Mouse (Mus musculus) midbrain, embryonic 10.5 days (tissue): ENCODE results near the gene Col4a1. TPM values are rescaled to one million over a fixed set of nuclear protein-coding genes. Genes with fewer than 3 reads are reported as not detected.

ENCODE experiments used
- DNase-seq: peaks from one replicate; pipeline ENCODE4 v3.0.0-alpha.2; 2017; ENCODE audit warnings: low spot score
- H3K27ac ChIP-seq: fragments of 300-500 bp; sonication (generic); replicated peaks from 2 replicates; pipeline ENCODE4 v1.5.1; 2016; ENCODE audit warnings: mild to moderate bottlenecking
- H3K27me3 ChIP-seq: fragments of 300-500 bp; sonication (generic); 2 replicates; pipeline ENCODE4 v1.6.1; 2016; ENCODE audit warnings: low read depth, mild to moderate bottlenecking; ENCODE audit not compliant: poor library complexity, severe bottlenecking
- H3K36me3 ChIP-seq: fragments of 300-500 bp; sonication (generic); 2 replicates; pipeline ENCODE4 v1.6.1; 2016; ENCODE audit warnings: mild to moderate bottlenecking, moderate library complexity
- H3K4me1 ChIP-seq: fragments of 300-500 bp; sonication (generic); 2 replicates; pipeline ENCODE4 v1.6.1; 2016
- H3K4me3 ChIP-seq: fragments of 300-500 bp; sonication (generic); 2 replicates; pipeline ENCODE4 v1.5.1; 2016; ENCODE audit warnings: mild to moderate bottlenecking, moderate library complexity
- H3K9me3 ChIP-seq: fragments of 300-500 bp; sonication (generic); replicated peaks from 2 replicates; pipeline ENCODE4 v1.6.1; 2016; ENCODE audit warnings: mild to moderate bottlenecking
- WGBS: fragments of 180-500 bp; shearing (Covaris S2); methylation state at CpG from one replicate; pipeline ENCODE4 v1.1.7; 2016; 5-methylcytosine and 5-hydroxymethylcytosine counted together
- polyA plus RNA-seq: library from polyadenylated mRNA; unstranded; fragments of >200 nt; fragmentation: Nextera tagmentation; extraction: Ambion mirVana; gene quantifications from 2 replicates; pipeline ENCODE4 v1.2.1, GENCODE M21; 2016

Gene Col4a1
- polyA plus RNA-seq, 1 experiment from 2014 or later = 113 TPM

- 79% methylated on average over 2 of the region's 2 CpGs for WGBS
- Histone ChIP-seq H3K27ac (no peak overlapping the region), H3K9me3 (no peaks in the 10 kb centered on the region), H3K27me3 (0 out of 2 replicates have a peak, but pooled peaks cover 5% of the 10 kb centered on the region), H3K36me3 (no peaks in the 10 kb centered on the region), H3K4me3 (no peak overlapping the region), H3K4me1 (no peaks in the 10 kb centered on the region)
- no peak for DNase-seq
Measured at GRCm38 (mm10) chr8:11169383-11169782, 143.2 kb downstream of the Col4a1 start.

- no peak overlapping the region for H3K4me3 ChIP-seq
- DNase-seq = no peak
- WGBS = 84% methylated on average over 3 of the region's 3 CpGs
Measured at GRCm38 (mm10) chr8:11168780-11169179, 143.8 kb downstream of the Col4a1 start.

GRCm38 (mm10) chr8:11167955-11168354 lies 144.7 kb downstream of the Col4a1 start:
- H3K27ac ChIP-seq = no peak overlapping the region
- H3K9me3 ChIP-seq = no peaks in the 10 kb centered on the region
- WGBS = 91% methylated on average over 9 of the region's 9 CpGs
- H3K36me3 ChIP-seq = no peaks in the 10 kb centered on the region
- H3K27me3 ChIP-seq = 0 out of 2 replicates have a peak, but pooled peaks cover under 1% of the 10 kb centered on the region
- DNase-seq = no peak
- no peak overlapping the region for H3K4me3 ChIP-seq
- H3K4me1 ChIP-seq = no peaks in the 10 kb centered on the region

More at GRCm38 (mm10) chr8:11168780-11169179, 143.8 kb downstream of the Col4a1 start:
- no peaks in the 10 kb centered on the region for H3K36me3 ChIP-seq
- 0 out of 2 replicates have a peak, but pooled peaks cover 5% of the 10 kb centered on the region for H3K27me3 ChIP-seq
- no peaks in the 10 kb centered on the region for H3K9me3 ChIP-seq
- no peak overlapping the region for H3K27ac ChIP-seq
- no peaks in the 10 kb centered on the region for H3K4me1 ChIP-seq

GRCm38 (mm10) chr8:11165592-11165991 lies 147.0 kb downstream of the Col4a1 start:
- WGBS = 62% methylated on average over 4 of the region's 4 CpGs
- H3K27me3 ChIP-seq = no peaks in the 10 kb centered on the region
- no peak overlapping the region for H3K4me3 ChIP-seq
- H3K4me1 ChIP-seq = no peaks in the 10 kb centered on the region
- H3K9me3 ChIP-seq = no peaks in the 10 kb centered on the region
- no peak for DNase-seq
- H3K36me3 ChIP-seq = no peaks in the 10 kb centered on the region
- H3K27ac ChIP-seq = no peak overlapping the region

GRCm38 (mm10) chr8:11156319-11156692 lies 156.3 kb downstream of the Col4a1 start:
- H3K9me3 ChIP-seq = no peaks in the 10 kb centered on the region
- no peak overlapping the region for H3K27ac ChIP-seq
- WGBS = 92% methylated on average over 2 of the region's 2 CpGs
- H3K36me3 ChIP-seq = no peaks in the 10 kb centered on the region
- no peaks in the 10 kb centered on the region for H3K4me1 ChIP-seq
- H3K4me3 ChIP-seq = no peak overlapping the region
- DNase-seq = no peak
- H3K27me3 ChIP-seq = no peaks in the 10 kb centered on the region

- 88% methylated on average over 9 of the region's 9 CpGs for WGBS
- Histone ChIP-seq H3K4me3 (no peak overlapping the region), H3K9me3 (no peaks in the 10 kb centered on the region), H3K27me3 (no peaks in the 10 kb centered on the region), H3K4me1 (no peaks in the 10 kb centered on the region), H3K36me3 (no peaks in the 10 kb centered on the region), H3K27ac (no peak overlapping the region)
- no peak for DNase-seq
Measured at GRCm38 (mm10) chr8:11155579-11156318, 156.9 kb downstream of the Col4a1 start.

GRCm38 (mm10) chr8:11150268-11150667 lies 162.4 kb downstream of the Col4a1 start:
- no peak overlapping the region for H3K27ac ChIP-seq
- 86% methylated on average over 3 of the region's 3 CpGs for WGBS
- H3K4me3 ChIP-seq = no peak overlapping the region
- H3K9me3 ChIP-seq = no peaks in the 10 kb centered on the region
- no peaks in the 10 kb centered on the region for H3K27me3 ChIP-seq
- no peaks in the 10 kb centered on the region; the same call in 1 of the 2 replicates for H3K4me1 ChIP-seq
- H3K36me3 ChIP-seq = no peaks in the 10 kb centered on the region
- no peak for DNase-seq

- Histone ChIP-seq H3K9me3 (no peaks in the 10 kb centered on the region), H3K36me3 (no peaks in the 10 kb centered on the region), H3K27ac (no peak overlapping the region), H3K4me1 (no peaks in the 10 kb centered on the region; the same call in 1 of the 2 replicates), H3K27me3 (no peaks in the 10 kb centered on the region), H3K4me3 (no peak overlapping the region)
- 91% methylated on average over 9 of the region's 9 CpGs for WGBS
- no peak for DNase-seq
Measured at GRCm38 (mm10) chr8:11149201-11149810, 163.3 kb downstream of the Col4a1 start.

- Histone ChIP-seq H3K27ac (no peak overlapping the region), H3K4me3 (no peak overlapping the region), H3K27me3 (no peaks in the 10 kb centered on the region), H3K9me3 (no peaks in the 10 kb centered on the region), H3K36me3 (no peaks in the 10 kb centered on the region), H3K4me1 (no peaks in the 10 kb centered on the region; the same call in 1 of the 2 replicates)
- WGBS = 92% methylated on average over 8 of the region's 8 CpGs
- DNase-seq = no peak
Measured at GRCm38 (mm10) chr8:11148797-11149196, 163.8 kb downstream of the Col4a1 start.

Other genes with a start within 250 kb of the Col4a1 start
- 43.7 and 53.1 TPM in 2 replicates for gene Col4a2, start within 50 bp of the Col4a1 start, polyA plus RNA-seq
- 0.60 and 1.3 TPM in 2 replicates for gene Rab20, start 165.9 kb upstream of the Col4a1 start, polyA plus RNA-seq
- 114 and 116 TPM in 2 replicates for gene Naxd, start 184.7 kb upstream of the Col4a1 start, polyA plus RNA-seq
- gene Cars2, start 238.0 kb upstream of the Col4a1 start, polyA plus RNA-seq = 18.7 and 19.9 TPM in 2 replicates
- gene Ing1, start 242.7 kb upstream of the Col4a1 start, polyA plus RNA-seq = 31.2 and 34.0 TPM in 2 replicates